Mouse (Mus musculus): ENCODE results near the gene Ap1ar.

DNA sequence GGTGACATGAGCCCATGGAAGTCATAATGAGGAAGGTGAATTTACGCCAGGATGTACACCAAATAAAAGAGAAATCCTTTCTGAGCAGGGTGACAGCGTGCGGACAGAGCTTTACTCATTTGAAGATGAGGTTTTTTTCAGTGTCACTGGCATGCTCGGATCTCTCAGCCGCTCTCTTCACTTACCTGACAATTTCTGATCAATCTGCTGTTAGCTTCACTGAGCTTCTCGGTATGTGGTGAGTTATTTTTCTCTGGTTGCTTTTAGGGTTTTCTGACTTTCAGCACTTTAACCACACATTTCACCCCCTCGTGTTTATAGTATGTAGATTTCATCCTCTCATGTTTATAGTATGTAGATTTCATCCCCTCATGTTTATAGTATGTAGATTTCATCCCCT, 37.7 kb upstream of the Ap1ar start:
- no peak for TF ChIP-seq CTCF (IDR thresholded peaks at IDR 0.05; ENCODE audit: low read depth, low read length)
- no peak for TF ChIP-seq POLR2A (IDR thresholded peaks at IDR 0.05; ENCODE audit: extremely low read depth, insufficient read depth, low read length)
